Mouse (Mus musculus) limb, embryonic 10.5 days (tissue): ENCODE results near the gene Actg1. TPM values are rescaled to one million over a fixed set of nuclear protein-coding genes. Genes with fewer than 3 reads are reported as not detected.

Source experiments
- DNase-seq: peaks from one replicate; pipeline ENCODE4 v3.0.0-alpha.2; 2017; ENCODE audit warnings: low spot score
- H3K27ac ChIP-seq: fragments of 300-500 bp; sonication (generic); 2 replicates; pipeline ENCODE4 v1.5.1; 2016; ENCODE audit warnings: mild to moderate bottlenecking
- H3K27me3 ChIP-seq: fragments of 300-500 bp; sonication (generic); 2 replicates; pipeline ENCODE4 v1.6.1; 2016; ENCODE audit warnings: low read depth, mild to moderate bottlenecking; ENCODE audit not compliant: poor library complexity, severe bottlenecking
- H3K36me3 ChIP-seq: fragments of 300-500 bp; sonication (generic); 2 replicates; pipeline ENCODE4 v1.6.1; 2016; ENCODE audit warnings: mild to moderate bottlenecking, moderate library complexity
- H3K4me1 ChIP-seq: fragments of 300-500 bp; sonication (generic); 2 replicates; pipeline ENCODE4 v1.6.1; 2016
- H3K4me3 ChIP-seq: fragments of 300-500 bp; sonication (generic); 2 replicates; pipeline ENCODE4 v1.5.1; 2016; ENCODE audit warnings: mild to moderate bottlenecking, moderate library complexity
- H3K9me3 ChIP-seq: fragments of 300-500 bp; sonication (generic); replicated peaks from 2 replicates; pipeline ENCODE4 v1.6.1; 2016; ENCODE audit warnings: mild to moderate bottlenecking
- WGBS: fragments of 180-500 bp; shearing (Covaris S2); methylation state at CpG from one replicate; pipeline ENCODE4 v1.1.7; 2016; 5-methylcytosine and 5-hydroxymethylcytosine counted together
- polyA plus RNA-seq: library from polyadenylated mRNA; unstranded; fragments of >200 nt; fragmentation: Nextera tagmentation; extraction: Ambion mirVana; gene quantifications from 2 replicates; pipeline ENCODE4 v1.2.1, GENCODE M21; 2016

Actg1 gene
- polyA plus RNA-seq, 1 experiment from 2014 or later = 3,197 TPM

DNA sequence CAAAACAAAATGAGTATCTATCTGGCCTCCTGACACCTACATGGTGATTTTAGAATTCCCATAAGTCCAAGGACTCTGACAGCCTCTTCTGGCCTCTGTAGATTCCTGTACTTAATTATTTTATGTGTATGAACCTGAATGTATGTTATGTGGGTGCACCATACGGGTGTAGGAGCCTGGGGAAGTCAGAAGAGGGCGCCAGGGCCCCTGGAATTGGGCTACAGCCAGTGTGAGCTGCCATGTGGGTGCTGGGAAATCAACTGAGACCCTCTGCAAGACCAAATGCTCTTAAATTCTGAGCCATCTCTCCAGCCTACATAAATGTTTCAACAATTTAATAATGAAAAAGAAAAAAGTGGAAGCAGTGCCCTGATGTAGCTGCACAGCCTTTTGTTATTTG is 10.9 kb downstream of the Actg1 start:
- no peaks in the 10 kb centered on the region for H3K27me3 ChIP-seq
- DNase-seq = peak; percentile 23
- no peak overlapping the region for H3K4me3 ChIP-seq
- 0 out of 2 replicates have a peak, but pooled peaks cover 2% of the 10 kb centered on the region for H3K4me1 ChIP-seq
- WGBS = 44% methylated on average over 2 of the region's 2 CpGs
- H3K9me3 ChIP-seq = no peaks in the 10 kb centered on the region
- no peak overlapping the region for H3K27ac ChIP-seq
- H3K36me3 ChIP-seq = no peaks in the 10 kb centered on the region

DNA sequence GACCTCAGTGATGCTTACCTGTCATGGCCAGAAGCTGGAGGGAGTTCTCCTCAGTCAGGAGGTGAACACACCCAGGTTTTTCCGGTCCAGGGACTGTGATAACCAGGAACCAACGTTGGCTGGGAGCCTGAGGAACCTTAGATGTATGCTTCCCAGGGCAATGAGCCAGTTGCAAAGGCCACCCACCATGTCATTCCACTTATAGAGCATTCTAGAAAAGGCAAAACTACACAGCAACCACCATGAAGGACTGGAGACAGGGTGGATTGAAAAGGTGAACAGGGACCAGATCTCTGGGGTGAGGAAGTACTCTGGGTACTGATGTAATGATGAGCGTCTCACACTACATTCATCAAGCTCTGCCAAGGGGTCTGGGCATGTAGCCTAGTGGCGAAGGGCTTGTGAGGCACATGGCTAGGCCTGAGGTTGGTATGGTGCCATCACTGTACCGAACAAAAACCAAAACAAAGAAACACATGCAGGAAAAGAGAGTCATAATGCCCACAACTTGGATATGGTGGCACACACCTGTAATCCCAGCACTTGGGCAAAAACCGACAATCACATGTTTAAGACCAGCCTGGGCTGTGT is 12.8 kb downstream of the Actg1 start:
- H3K36me3 ChIP-seq = no peaks in the 10 kb centered on the region
- DNase-seq = peak; percentile 15
- H3K9me3 ChIP-seq = no peaks in the 10 kb centered on the region
- 0 out of 2 replicates have a peak, but pooled peaks cover 2% of the 10 kb centered on the region for H3K4me1 ChIP-seq
- 86% methylated on average over 6 of the region's 6 CpGs for whole genome bisulfite sequencing
- no peak overlapping the region for H3K4me3 ChIP-seq
- H3K27me3 ChIP-seq = no peaks in the 10 kb centered on the region
- H3K27ac ChIP-seq = no peak overlapping the region

- WGBS = 96% methylated on average over 10 of the region's 10 CpGs
- Histone ChIP-seq H3K27ac (no peak overlapping the region), H3K4me1 (peaks cover 22% of the 10 kb centered on the region), H3K4me3 (no peak overlapping the region), H3K36me3 (no peaks in the 10 kb centered on the region), H3K27me3 (no peaks in the 10 kb centered on the region), H3K9me3 (no peaks in the 10 kb centered on the region)
- no peak for DNase-seq
Measured at GRCm38 (mm10) chr11:120320156-120320555, 28.2 kb downstream of the Actg1 start.

DNA sequence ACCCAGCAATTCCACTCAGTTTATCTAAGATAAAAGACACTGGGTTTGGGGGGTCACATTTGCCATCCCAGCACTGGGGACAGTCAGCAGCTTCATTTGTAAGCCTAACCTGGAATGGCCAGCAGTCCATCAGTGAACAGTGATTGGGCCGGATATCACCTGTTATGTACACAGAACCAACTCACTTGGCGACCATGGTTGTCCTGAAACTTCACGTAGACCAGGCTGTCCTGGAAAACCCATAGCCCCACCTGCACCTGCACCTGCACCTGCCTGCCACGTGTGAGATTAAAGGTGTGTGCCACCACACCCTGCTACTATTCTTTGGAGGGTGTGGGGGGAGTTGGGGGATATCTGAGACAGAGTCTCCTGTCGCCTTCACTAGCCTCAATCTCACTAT is 29.0 kb downstream of the Actg1 start:
- WGBS = 87% methylated on average over 5 of the region's 5 CpGs
- Histone ChIP-seq H3K4me1 (peaks cover 29% of the 10 kb centered on the region), H3K27ac (no peak overlapping the region), H3K9me3 (no peaks in the 10 kb centered on the region), H3K4me3 (no peak overlapping the region), H3K36me3 (no peaks in the 10 kb centered on the region), H3K27me3 (no peaks in the 10 kb centered on the region)
- no peak for DNase-seq

DNA sequence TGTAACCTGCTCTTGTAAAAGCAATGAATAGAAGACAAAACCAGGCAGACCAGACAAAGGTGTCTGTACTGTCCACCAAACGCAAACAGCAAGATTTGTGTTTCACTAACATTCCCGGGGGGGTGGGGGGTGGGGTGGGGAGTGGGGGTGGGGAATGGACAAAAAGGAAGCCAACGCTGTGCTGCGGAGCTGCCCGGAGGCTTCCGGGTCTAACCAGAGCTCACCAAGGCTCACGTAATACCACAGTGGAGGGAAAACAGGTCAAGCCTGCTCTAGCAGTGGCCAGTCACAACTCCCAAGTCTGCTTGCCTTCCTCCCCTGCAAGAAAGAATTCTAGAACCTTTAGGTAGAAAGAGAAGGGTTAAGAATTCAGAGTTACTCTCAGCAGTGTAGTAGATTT is 30.9 kb downstream of the Actg1 start:
- 78% methylated on average over 7 of the region's 7 CpGs for WGBS
- Histone ChIP-seq H3K27ac (peak overlapping the region; percentile 96), H3K4me3 (peak overlapping the region; percentile 64), H3K9me3 (no peaks in the 10 kb centered on the region), H3K36me3 (no peaks in the 10 kb centered on the region), H3K27me3 (no peaks in the 10 kb centered on the region), H3K4me1 (peaks cover 32% of the 10 kb centered on the region)
- DNase-seq = peak; percentile 30

DNA sequence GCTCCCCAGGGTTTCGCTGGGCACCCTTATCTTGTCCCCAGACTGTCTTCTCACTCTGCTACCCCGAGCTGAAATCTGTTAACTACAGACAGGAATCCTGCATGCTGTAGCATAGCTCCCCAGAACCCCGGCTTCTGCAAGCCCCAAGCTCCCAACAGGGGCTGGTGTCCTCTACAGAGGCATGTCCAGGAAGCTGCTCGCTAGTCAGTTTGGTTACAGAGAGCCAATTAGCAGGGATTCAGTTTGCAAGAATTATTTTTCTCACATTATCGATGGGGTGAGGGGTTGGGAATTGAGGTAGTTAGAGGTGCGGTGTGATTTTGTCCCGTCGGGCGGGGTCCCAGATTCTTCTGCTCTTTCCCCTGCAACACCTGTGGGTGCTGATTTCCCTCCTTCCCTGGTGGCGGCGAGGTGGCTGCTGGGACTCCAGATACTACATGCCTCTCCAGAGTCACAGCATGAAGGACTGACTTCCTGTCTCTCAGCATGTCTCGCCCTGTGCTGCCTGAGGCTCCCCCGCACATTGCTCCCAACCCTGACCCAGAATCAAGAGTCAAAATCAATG is 31.6 kb downstream of the Actg1 start:
- WGBS = 36% methylated on average over 13 of the region's 13 CpGs
- Histone ChIP-seq H3K4me3 (peak overlapping the region; percentile 64), H3K4me1 (peaks cover 39% of the 10 kb centered on the region), H3K27me3 (no peaks in the 10 kb centered on the region), H3K27ac (peak overlapping the region; percentile 96), H3K9me3 (no peaks in the 10 kb centered on the region), H3K36me3 (no peaks in the 10 kb centered on the region)
- no peak for DNase-seq

GRCm38 (mm10) chr11:120315832-120316689 is 32.3 kb downstream of the Actg1 start:
- Histone ChIP-seq H3K4me1 (peaks cover 46% of the 10 kb centered on the region), H3K4me3 (peak overlapping the region; percentile 64)
- WGBS = 12% methylated on average over 37 of the region's 37 CpGs

GRCm38 (mm10) chr11:120315416-120315761 is 33.0 kb downstream of the Actg1 start:
- H3K27ac ChIP-seq = peak overlapping the region; percentile 96
- H3K4me3 ChIP-seq = peak overlapping the region; percentile 64
- DNase-seq = peak; percentile 41

More at GRCm38 (mm10) chr11:120315832-120316689, 32.3 kb downstream of the Actg1 start:
- no peaks in the 10 kb centered on the region for H3K9me3 ChIP-seq
- DNase-seq = peak; percentile 89
- H3K36me3 ChIP-seq = no peaks in the 10 kb centered on the region
- H3K27me3 ChIP-seq = no peaks in the 10 kb centered on the region
- peak overlapping the region; percentile 96 for H3K27ac ChIP-seq

DNA sequence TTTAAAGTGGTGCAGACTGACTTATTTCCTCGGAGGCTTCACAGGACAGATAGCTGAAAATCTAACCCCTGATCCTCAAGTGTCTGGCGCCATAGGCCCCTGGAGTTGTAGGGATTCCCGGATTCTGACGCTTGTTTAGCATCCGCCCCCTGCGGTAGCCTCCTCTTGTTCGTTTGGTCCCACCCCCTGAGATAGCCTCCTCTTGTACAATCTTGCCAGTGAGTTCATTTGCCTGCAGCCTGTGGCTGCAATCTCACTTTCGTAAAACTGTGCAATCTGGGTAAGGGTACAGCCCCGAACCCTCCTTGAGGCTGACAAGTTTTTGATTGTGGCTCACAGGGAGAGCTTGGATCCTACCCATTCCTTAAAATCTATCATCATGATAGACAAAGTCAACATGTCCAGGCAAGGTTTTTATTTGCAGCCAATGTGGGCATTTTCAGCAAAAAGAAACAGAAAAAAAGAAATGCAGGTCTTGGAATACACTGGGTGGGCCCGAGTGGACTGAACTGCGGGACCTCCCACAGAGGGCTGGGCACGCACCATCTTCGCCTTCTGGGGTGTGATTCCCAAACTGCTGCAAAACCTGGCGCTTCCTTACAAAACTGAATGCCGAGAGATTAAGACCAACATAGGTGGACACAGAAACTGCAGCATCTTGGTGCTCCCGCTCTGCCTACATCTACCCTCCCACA is 33.5 kb downstream of the Actg1 start:
- peak; percentile 29 for DNase-seq
- peaks cover 57% of the 10 kb centered on the region for H3K4me1 ChIP-seq

More at GRCm38 (mm10) chr11:120315416-120315761, 33.0 kb downstream of the Actg1 start:
- H3K9me3 ChIP-seq = no peaks in the 10 kb centered on the region
- H3K36me3 ChIP-seq = no peaks in the 10 kb centered on the region
- H3K4me1 ChIP-seq = peaks cover 53% of the 10 kb centered on the region
- 39% methylated on average over 4 of the region's 4 CpGs for WGBS
- H3K27me3 ChIP-seq = no peaks in the 10 kb centered on the region

DNA sequence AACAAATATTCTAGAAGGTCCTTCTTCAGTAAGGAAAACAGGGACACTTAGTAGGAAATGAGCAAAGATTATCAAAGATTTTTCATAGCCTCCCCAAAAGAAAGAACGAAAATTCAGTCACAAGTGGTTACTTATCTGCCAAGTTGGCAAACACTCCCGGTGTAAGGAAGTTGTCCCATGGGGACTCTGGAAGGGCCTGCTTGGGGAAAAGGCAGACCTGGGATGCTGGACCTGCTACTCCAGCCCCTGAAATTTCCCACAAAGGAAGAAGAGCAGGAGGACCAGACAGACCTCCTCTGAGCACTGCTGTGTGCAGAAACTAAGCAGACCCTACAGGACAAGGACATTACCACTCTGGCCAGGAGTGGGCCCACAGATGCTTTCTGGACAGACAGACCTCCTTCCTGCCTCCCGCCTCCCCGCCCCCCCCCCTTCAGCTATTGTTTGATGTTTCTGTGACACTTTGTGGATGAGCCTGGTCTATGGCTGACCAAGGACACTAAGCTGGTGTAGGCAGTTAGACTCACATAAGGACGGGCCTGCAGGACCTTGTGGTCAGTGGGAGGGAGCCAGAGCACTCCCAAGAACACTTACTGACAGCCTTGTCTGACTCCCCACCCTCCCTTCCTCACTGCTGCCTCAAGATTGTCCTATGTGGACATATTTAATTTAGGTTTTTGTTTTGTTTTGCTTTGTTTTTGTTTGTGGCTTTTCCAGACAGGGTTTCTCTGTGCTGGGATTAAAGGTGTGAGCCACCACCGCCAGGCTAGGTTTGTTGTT is 34.2 kb downstream of the Actg1 start:
- DNase-seq = peak; percentile 28
- 61% methylated on average over 6 of the region's 6 CpGs for whole genome bisulfite sequencing
- Histone ChIP-seq H3K9me3 (no peaks in the 10 kb centered on the region), H3K27me3 (no peaks in the 10 kb centered on the region), H3K27ac (no peak overlapping the region), H3K4me3 (no peak overlapping the region), H3K36me3 (no peaks in the 10 kb centered on the region), H3K4me1 (peaks cover 57% of the 10 kb centered on the region)

More for the DNA sequence above, 33.5 kb downstream of the Actg1 start:
- 57% methylated on average over 16 of the region's 16 CpGs for WGBS
- Histone ChIP-seq H3K9me3 (no peaks in the 10 kb centered on the region), H3K27me3 (no peaks in the 10 kb centered on the region), H3K36me3 (no peaks in the 10 kb centered on the region), H3K27ac (peak overlapping the region; percentile 96), H3K4me3 (peak overlapping the region; percentile 64)

DNA sequence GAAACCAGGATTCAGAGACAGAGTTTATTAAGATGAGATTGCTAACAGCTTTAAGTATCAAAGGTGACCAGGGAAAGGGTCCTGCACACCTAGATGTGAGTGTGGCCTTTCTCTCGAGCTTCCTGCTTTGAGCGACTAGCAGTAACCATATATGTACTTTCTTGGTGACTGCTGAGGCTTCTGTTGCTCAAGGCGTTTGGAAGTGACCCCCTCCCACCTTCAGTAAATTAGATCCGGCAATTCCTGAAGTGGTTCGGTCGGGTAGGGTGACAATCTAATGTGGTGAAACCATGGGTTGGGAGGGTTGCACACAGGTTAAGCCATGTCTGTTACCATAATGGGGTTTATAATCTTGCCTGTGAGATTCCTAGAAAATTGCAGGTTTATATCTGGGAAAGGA is 36.3 kb downstream of the Actg1 start:
- no peak overlapping the region for H3K4me3 ChIP-seq
- peaks cover 68% of the 10 kb centered on the region for H3K4me1 ChIP-seq
- no peaks in the 10 kb centered on the region for H3K36me3 ChIP-seq
- 67% methylated on average over 6 of the region's 6 CpGs for WGBS
- H3K27me3 ChIP-seq = no peaks in the 10 kb centered on the region
- H3K9me3 ChIP-seq = no peaks in the 10 kb centered on the region
- peak overlapping the region; percentile 96 for H3K27ac ChIP-seq
- DNase-seq = peak; percentile 32

- WGBS = 41% methylated on average over 10 of the region's 10 CpGs
- H3K27me3 ChIP-seq = no peaks in the 10 kb centered on the region
- H3K4me3 ChIP-seq = peak overlapping the region; percentile 53
- DNase-seq = no peak
- H3K27ac ChIP-seq = peak overlapping the region; percentile 96
- no peaks in the 10 kb centered on the region for H3K9me3 ChIP-seq
- H3K36me3 ChIP-seq = no peaks in the 10 kb centered on the region
- peaks cover 68% of the 10 kb centered on the region for H3K4me1 ChIP-seq
Measured at GRCm38 (mm10) chr11:120311561-120311960, 36.8 kb downstream of the Actg1 start.
